Mouse (Mus musculus): ENCODE results near the gene Ccdc77. TPM values are rescaled to one million over a fixed set of nuclear protein-coding genes. Genes with fewer than 3 reads are reported as not detected.

Ccdc77 gene
- 30.1 and 32.7 TPM in 2 replicates for polyA plus RNA-seq (2016; fragmentation: Nextera tagmentation; extraction: Ambion mirVana)

GRCm38 (mm10) chr6:120363688-120364522 is at the start of gene Ccdc77, which contains the start of gene Kdm5a:
Ccdc77 (minus strand) TSS chr6:120364374.
Kdm5a (plus strand) TSS chr6:120364124.
- no peaks in the 10 kb centered on the region for H3K9me3 ChIP-seq
- peaks cover 19% of the 10 kb centered on the region for H3K4me1 ChIP-seq
- under 1% methylated on average over 71 of the region's 71 CpGs for WGBS
- no peaks in the 10 kb centered on the region for H3K27me3 ChIP-seq (replicated peaks; ENCODE audit: low read depth, poor library complexity, severe bottlenecking)
- H3K27ac ChIP-seq (replicated peaks): peak within 1 kb of the TSS; percentile 93
- peak within 1 kb of the TSS; percentile 96 for H3K4me3 ChIP-seq
- H3K36me3 ChIP-seq (replicated peaks): peaks cover 25% of the 10 kb centered on the region
- peak; percentile 94 for DNase-seq (ENCODE audit: low spot score)

GRCm38 (mm10) chr6:120403936-120404335 is 39.8 kb upstream of the Ccdc77 start:
- WGBS: 94% methylated on average over 1 of the region's 1 CpGs
- H3K9me3 ChIP-seq: no peaks in the 10 kb centered on the region
- H3K27ac ChIP-seq (replicated peaks): no peak overlapping the region
- no peak overlapping the region for H3K4me3 ChIP-seq
- DNase-seq (ENCODE audit: low spot score): no peak
- H3K4me1 ChIP-seq: no peaks in the 10 kb centered on the region
- no peaks in the 10 kb centered on the region for H3K27me3 ChIP-seq (replicated peaks; ENCODE audit: low read depth, poor library complexity, severe bottlenecking)
- peaks cover 100% of the 10 kb centered on the region for H3K36me3 ChIP-seq (replicated peaks)

- WGBS: 97% methylated on average over 5 of the region's 5 CpGs
- no peak for DNase-seq (ENCODE audit: low spot score)
- H3K9me3 ChIP-seq: no peaks in the 10 kb centered on the region
- peaks cover 99% of the 10 kb centered on the region for H3K36me3 ChIP-seq (replicated peaks)
- H3K27me3 ChIP-seq (replicated peaks; ENCODE audit: low read depth, poor library complexity, severe bottlenecking): no peaks in the 10 kb centered on the region
- H3K27ac ChIP-seq (replicated peaks): no peak overlapping the region
- no peaks in the 10 kb centered on the region for H3K4me1 ChIP-seq
- no peak overlapping the region for H3K4me3 ChIP-seq
These were observed 31.6 kb upstream of the Ccdc77 start for GRCm38 (mm10) chr6:120395622-120396345.

GRCm38 (mm10) chr6:120392811-120393210 is 28.6 kb upstream of the Ccdc77 start:
- no peak for DNase-seq (ENCODE audit: low spot score)
- Histone ChIP-seq H3K36me3 (replicated peaks) (peaks cover 100% of the 10 kb centered on the region), H3K4me3 (no peak overlapping the region), H3K27me3 (replicated peaks; ENCODE audit: low read depth, poor library complexity, severe bottlenecking) (no peaks in the 10 kb centered on the region), H3K9me3 (no peaks in the 10 kb centered on the region), H3K4me1 (no peaks in the 10 kb centered on the region), H3K27ac (replicated peaks) (no peak overlapping the region)
- WGBS: 91% methylated on average over 2 of the region's 2 CpGs

GRCm38 (mm10) chr6:120390054-120390453 is 25.9 kb upstream of the Ccdc77 start:
- H3K9me3 ChIP-seq: no peaks in the 10 kb centered on the region
- no peak overlapping the region for H3K27ac ChIP-seq (replicated peaks)
- 89% methylated on average over 3 of the region's 3 CpGs for WGBS
- no peak for DNase-seq (ENCODE audit: low spot score)
- H3K36me3 ChIP-seq (replicated peaks): peaks cover 99% of the 10 kb centered on the region
- H3K4me3 ChIP-seq: no peak overlapping the region
- no peaks in the 10 kb centered on the region for H3K27me3 ChIP-seq (replicated peaks; ENCODE audit: low read depth, poor library complexity, severe bottlenecking)
- no peaks in the 10 kb centered on the region for H3K4me1 ChIP-seq

- Histone ChIP-seq H3K9me3 (no peaks in the 10 kb centered on the region), H3K36me3 (replicated peaks) (peaks cover 100% of the 10 kb centered on the region), H3K4me3 (no peak overlapping the region), H3K27ac (replicated peaks) (no peak overlapping the region), H3K4me1 (no peaks in the 10 kb centered on the region), H3K27me3 (replicated peaks; ENCODE audit: low read depth, poor library complexity, severe bottlenecking) (no peaks in the 10 kb centered on the region)
- WGBS: 96% methylated on average over 2 of the region's 2 CpGs
- no peak for DNase-seq (ENCODE audit: low spot score)
These were observed 12.6 kb upstream of the Ccdc77 start for GRCm38 (mm10) chr6:120376736-120377135.

GRCm38 (mm10) chr6:120365051-120365450 is 877 bp upstream of the Ccdc77 start:
- H3K27me3 ChIP-seq (replicated peaks; ENCODE audit: low read depth, poor library complexity, severe bottlenecking): no peaks in the 10 kb centered on the region
- H3K4me3 ChIP-seq: peak overlapping the region; percentile 96
- WGBS: 6% methylated on average over 15 of the region's 15 CpGs
- H3K27ac ChIP-seq (replicated peaks): peak overlapping the region; percentile 93
- DNase-seq (ENCODE audit: low spot score): peak; percentile 40
- H3K36me3 ChIP-seq (replicated peaks): peaks cover 36% of the 10 kb centered on the region
- H3K4me1 ChIP-seq: peaks cover 19% of the 10 kb centered on the region
- no peaks in the 10 kb centered on the region for H3K9me3 ChIP-seq

- no peaks in the 10 kb centered on the region for H3K9me3 ChIP-seq
- peaks cover 31% of the 10 kb centered on the region for H3K36me3 ChIP-seq (replicated peaks)
- peak overlapping the region; percentile 96 for H3K4me3 ChIP-seq
- H3K27me3 ChIP-seq (replicated peaks; ENCODE audit: low read depth, poor library complexity, severe bottlenecking): no peaks in the 10 kb centered on the region
- DNase-seq (ENCODE audit: low spot score): peak; percentile 53
- peaks cover 19% of the 10 kb centered on the region for H3K4me1 ChIP-seq
- H3K27ac ChIP-seq (replicated peaks): peak overlapping the region; percentile 93
- under 1% methylated on average over 31 of the region's 31 CpGs for WGBS
These were observed 340 bp upstream of the Ccdc77 start for GRCm38 (mm10) chr6:120364523-120364905.

GRCm38 (mm10) chr6:120362774-120363687 is 1.1 kb downstream of the Ccdc77 start:
- H3K9me3 ChIP-seq: no peaks in the 10 kb centered on the region
- no peak for DNase-seq (ENCODE audit: low spot score)
- H3K4me1 ChIP-seq: peaks cover 20% of the 10 kb centered on the region
- H3K27ac ChIP-seq (replicated peaks): peak overlapping the region; percentile 93
- peak overlapping the region; percentile 96 for H3K4me3 ChIP-seq
- peaks cover 16% of the 10 kb centered on the region for H3K36me3 ChIP-seq (replicated peaks)
- no peaks in the 10 kb centered on the region for H3K27me3 ChIP-seq (replicated peaks; ENCODE audit: low read depth, poor library complexity, severe bottlenecking)
- WGBS: 29% methylated on average over 15 of the region's 15 CpGs

GRCm38 (mm10) chr6:120362124-120362523 is 2.0 kb downstream of the Ccdc77 start:
- no peak overlapping the region for H3K4me3 ChIP-seq
- no peaks in the 10 kb centered on the region for H3K9me3 ChIP-seq
- H3K4me1 ChIP-seq: peaks cover 22% of the 10 kb centered on the region
- no peaks in the 10 kb centered on the region for H3K27me3 ChIP-seq (replicated peaks; ENCODE audit: low read depth, poor library complexity, severe bottlenecking)
- H3K27ac ChIP-seq (replicated peaks): no peak overlapping the region
- no peak for DNase-seq (ENCODE audit: low spot score)
- peaks cover 7% of the 10 kb centered on the region for H3K36me3 ChIP-seq (replicated peaks)
- WGBS: 98% methylated on average over 2 of the region's 2 CpGs

- Histone ChIP-seq H3K9me3 (no peaks in the 10 kb centered on the region), H3K4me1 (peaks cover 11% of the 10 kb centered on the region), H3K27me3 (replicated peaks; ENCODE audit: low read depth, poor library complexity, severe bottlenecking) (no peaks in the 10 kb centered on the region), H3K36me3 (replicated peaks) (peaks cover 18% of the 10 kb centered on the region), H3K4me3 (peak overlapping the region; percentile 65), H3K27ac (replicated peaks) (peak overlapping the region; percentile 87)
- 2% methylated on average over 31 of the region's 31 CpGs for WGBS
- DNase-seq (ENCODE audit: low spot score): peak; percentile 89
These were observed 6.9 kb downstream of the Ccdc77 start for GRCm38 (mm10) chr6:120356951-120357945.

Data from embryonic facial prominence, embryonic 10.5 days (tissue).